9 mouse cellular contexts compared by ENCODE assay signal in genomic region chr11:105180471-105181091, GRCm38 (mm10). TPM values are rescaled to one million over a fixed set of nuclear protein-coding genes. Genes with fewer than 3 reads are reported as not detected.
DNase-seq lines count a peak whose midpoint lies in the region; ATAC-seq and TF ChIP-seq lines count a peak whose summit lies in the region.
"Had no signal": no experiment of that assay in that cellular context is flagged by ENCODE, and none has a peak within 500 bp of the region (broad histone marks: within the 10 kb centered on the region; RNA-seq: fewer than 3 reads in every experiment).

No protein-coding gene starts in this region.

- H3K9ac ChIP-seq in MEL (ENCODE audit: control insufficient read depth, low read depth, low read length, poor library complexity, severe bottlenecking) = peak overlapping the region; percentile 85
- H3K9ac ChIP-seq in forebrain, embryonic 13.5 days = peak overlapping the region; percentile 99
- H3K9ac ChIP-seq in lung, postnatal 0 days (replicated peaks; ENCODE audit: low read depth) = peak overlapping the region; percentile 99

- intact Hi-C loops in heart, postnatal 10 days (cut with DNase I) = no loop called here

- WGBS in forebrain, embryonic 13.5 days = under 1% methylated on average over 35 of the region's 35 CpGs
- WGBS in lung, postnatal 0 days = 2% methylated on average over 28 of the region's 35 CpGs

- TF ChIP-seq EP300 in MEL (IDR thresholded peaks at IDR 0.05; ENCODE audit: low read depth in 1 of 2, low read length in 2 of 2) = no peak
- 0 out of 2 replicates have a peak, but pooled peaks have one; percentile 13 for TF ChIP-seq EP300 in lung, postnatal 0 days (IDR thresholded peaks at IDR 0.05)

- H3K27ac ChIP-seq in MEL (ENCODE audit: control insufficient read depth, low read depth, low read length) = peak overlapping the region; percentile 46
- peak overlapping the region; percentile 93 for H3K27ac ChIP-seq in forebrain, embryonic 13.5 days
- peak overlapping the region; percentile 97 for H3K27ac ChIP-seq in lung, postnatal 0 days (ENCODE audit: low read length)

- TF ChIP-seq POLR2A in MEL (IDR thresholded peaks at IDR 0.05; ENCODE audit: control insufficient read depth in 1 of 2, insufficient read depth in 1 of 2, low read depth in 1 of 2, low read length in 2 of 2, poor library complexity in 1 of 2) = no peak

- no peak for TF ChIP-seq CTCF in MEL (IDR thresholded peaks at IDR 0.05 in 2 of 3, conservative IDR thresholded peaks at IDR 0.05 in 1 of 3; ENCODE audit: control insufficient read depth in 1 of 3, insufficient read depth in 1 of 3, low read depth in 2 of 3, low read length in 3 of 3, poor library complexity in 1 of 3, severe bottlenecking in 1 of 3)
- no peak for TF ChIP-seq CTCF in lung, postnatal 0 days (IDR thresholded peaks at IDR 0.05)

- peaks cover 45% of the 10 kb centered on the region for H3K79me2 ChIP-seq in MEL (ENCODE audit: control insufficient read depth, insufficient read depth, low read length, poor library complexity)

- no peak; the same call in none of the 2 replicates for ATAC-seq in forebrain, embryonic 13.5 days
- peak; percentile 7 for ATAC-seq in lung, postnatal 0 days

- DNase-seq in MEL (ENCODE audit: low read depth, low spot score) = peak; percentile 77
- DNase-seq in c-Kit-positive CD71-positive TER-119-positive erythroid progenitor cells, embryonic 14.5 days (ENCODE audit: low spot score) = peak; percentile 45
- peak; percentile 54 to 60 for DNase-seq in heart, postnatal 10 days
- peak; percentile 54 to 67 for DNase-seq in kidney, postnatal 4 days
- DNase-seq in lung, postnatal 0 days (ENCODE audit: low spot score) = peak; percentile 46
- peak; percentile 24 for DNase-seq in ovary, postnatal 10 days (ENCODE audit: low spot score)
- DNase-seq in thymus, postnatal 36 days = peak; percentile 69 to 79

- H3K9me3 ChIP-seq in MEL (replicated peaks; ENCODE audit: insufficient read depth, low read length) = no peaks in the 10 kb centered on the region
- H3K9me3 ChIP-seq in forebrain, embryonic 13.5 days (replicated peaks) = no peaks in the 10 kb centered on the region
- no peaks in the 10 kb centered on the region for H3K9me3 ChIP-seq in lung, postnatal 0 days (ENCODE audit: low read length)

- H3K4me3 ChIP-seq in MEL (ENCODE audit: control insufficient read depth in 1 of 2, insufficient read depth in 1 of 2, low read depth in 2 of 2, low read length in 2 of 2) = peak overlapping the region; percentile 82 to 88
- H3K4me3 ChIP-seq in forebrain, embryonic 13.5 days = peak overlapping the region; percentile 93
- peak overlapping the region; percentile 75 for H3K4me3 ChIP-seq in lung, postnatal 0 days (ENCODE audit: low read depth, low read length)

- H3K36me3 ChIP-seq in MEL (ENCODE audit: control insufficient read depth in 1 of 2, insufficient read depth in 2 of 2, low read length in 2 of 2) = peaks cover 11 to 32% of the 10 kb centered on the region in 2 experiments
- H3K36me3 ChIP-seq in forebrain, embryonic 13.5 days (ENCODE audit: poor library complexity, severe bottlenecking) = peaks cover 25% of the 10 kb centered on the region
- 0 out of 2 replicates have a peak, but pooled peaks cover 5% of the 10 kb centered on the region for H3K36me3 ChIP-seq in lung, postnatal 0 days (ENCODE audit: insufficient read depth, low read length)

- H3K4me1 ChIP-seq in MEL (ENCODE audit: control insufficient read depth in 1 of 2, insufficient read depth in 2 of 2, low read length in 2 of 2) = peaks cover 13 to 14% of the 10 kb centered on the region in 2 experiments
- H3K4me1 ChIP-seq in forebrain, embryonic 13.5 days = peaks cover 22% of the 10 kb centered on the region
- H3K4me1 ChIP-seq in lung, postnatal 0 days (ENCODE audit: insufficient read depth, low read depth, low read length) = peaks cover 16% of the 10 kb centered on the region; the same call in 1 of the 2 replicates

- TF ChIP-seq RAD21 in MEL (IDR thresholded peaks at IDR 0.05; ENCODE audit: low read depth, low read length) = no peak

- peak overlapping the region; percentile 77 for H3K4me2 ChIP-seq in forebrain, embryonic 13.5 days
- H3K4me2 ChIP-seq in lung, postnatal 0 days (replicated peaks; ENCODE audit: low read depth, low read length) = peak overlapping the region; percentile 87

- no peaks in the 10 kb centered on the region for H3K27me3 ChIP-seq in MEL (ENCODE audit: control insufficient read depth in 1 of 2, insufficient read depth in 2 of 2, low read length in 2 of 2)
- no peaks in the 10 kb centered on the region for H3K27me3 ChIP-seq in forebrain, embryonic 13.5 days
- H3K27me3 ChIP-seq in lung, postnatal 0 days (replicated peaks; ENCODE audit: insufficient read depth, low read length) = no peaks in the 10 kb centered on the region

TF ChIP-seq in MEL, 35 proteins besides CTCF, POLR2A, EP300 and RAD21:
- TF ChIP-seq TCF12 (IDR thresholded peaks at IDR 0.05; ENCODE audit: low read depth, low read length) (no peak), CHD1 (IDR thresholded peaks at IDR 0.05; ENCODE audit: low read depth, low read length) (0 out of 2 replicates have a peak, but pooled peaks have one; percentile 52), SIN3A (IDR thresholded peaks at IDR 0.05; ENCODE audit: low read length) (peak; percentile 9; the same call in 1 of the 2 replicates), ETS1 (IDR thresholded peaks at IDR 0.05; ENCODE audit: low read depth, low read length) (no peak), MAX (IDR thresholded peaks at IDR 0.05; ENCODE audit: low read length) (peak; percentile 29; the same call in 1 of the 2 replicates), RCOR1 (IDR thresholded peaks at IDR 0.05; ENCODE audit: low read depth, low read length) (no peak)

RNA-seq across cellular contexts. Expression of gene Tlk2, which starts 2.0 kb away (rescaled TPM):
- 52.7 and 60.9 TPM in 2 replicates for total RNA-seq in MEL (2012; rRNA removed)
- 10 to 100 TPM in 1 of 2 experiments, not detected in 1; 46.5 TPM for polyA plus RNA-seq in MEL (2012; ENCODE audit: insufficient read depth in 1 of 2, insufficient read length in 2 of 2, low read depth in 1 of 2, low replicate concordance in 2 of 2, missing spikeins in 1 of 2)
- 19.3 and 21.0 TPM in 2 replicates for polyA plus RNA-seq in forebrain, embryonic 13.5 days (2015; fragmentation: Nextera tagmentation; extraction: Ambion mirVana)
- total RNA-seq in heart, postnatal 10 days (2021) = 10 to 100 TPM; 47.9 to 50.7 TPM
- 14.4 and 14.8 TPM in 2 replicates for polyA plus RNA-seq in lung, postnatal 0 days (2015; fragmentation: Nextera tagmentation; extraction: Ambion mirVana)

RNA-seq across cellular contexts. Expression of gene Gm10842, which starts 33.9 kb away (rescaled TPM):
- total RNA-seq in MEL (2012; rRNA removed) = not detected in 2 replicates
- polyA plus RNA-seq in MEL (2012; ENCODE audit: insufficient read depth in 1 of 2, insufficient read length in 2 of 2, low read depth in 1 of 2, low replicate concordance in 2 of 2, missing spikeins in 1 of 2) = not detected
- not detected in 2 replicates for polyA plus RNA-seq in forebrain, embryonic 13.5 days (2015; fragmentation: Nextera tagmentation; extraction: Ambion mirVana)
- total RNA-seq in heart, postnatal 10 days (2021) = not detected
- not detected in 2 replicates for polyA plus RNA-seq in lung, postnatal 0 days (2015; fragmentation: Nextera tagmentation; extraction: Ambion mirVana)
- total RNA-seq: heart, postnatal 36 days had no signal

RNA-seq across cellular contexts. Expression of gene Mettl2, which starts 54.4 kb away (rescaled TPM):
- 53.5 and 59.9 TPM in 2 replicates for total RNA-seq in MEL (2012; rRNA removed)
- polyA plus RNA-seq in MEL (2012; ENCODE audit: insufficient read depth in 1 of 2, insufficient read length in 2 of 2, low read depth in 1 of 2, low replicate concordance in 2 of 2, missing spikeins in 1 of 2) = 10 to 100 TPM in 1 of 2 experiments, not detected in 1; 61.7 TPM
- polyA plus RNA-seq in forebrain, embryonic 13.5 days (2015; fragmentation: Nextera tagmentation; extraction: Ambion mirVana) = 31.9 and 32.7 TPM in 2 replicates
- total RNA-seq in heart, postnatal 10 days (2021) = 10 to 100 TPM; 13.6 to 14.3 TPM
- polyA plus RNA-seq in lung, postnatal 0 days (2015; fragmentation: Nextera tagmentation; extraction: Ambion mirVana) = 14.9 and 16.2 TPM in 2 replicates

Comparison
In these comparisons a context has a peak if more than half of its experiments do, and no peak if none do; other contexts are left out.
1. DNase-seq: peak in every context shown above with its lines; median percentile 77 in MEL; 74 in thymus, postnatal 36 days; 60 in kidney, postnatal 4 days; 57 in heart, postnatal 10 days; 46 in lung, postnatal 0 days; 45 in c-Kit-positive CD71-positive TER-119-positive erythroid progenitor cells, embryonic 14.5 days; 24 in ovary, postnatal 10 days.
2. H3K27ac ChIP-seq: peak in every context shown above with its lines; median percentile 97 in lung, postnatal 0 days; 93 in forebrain, embryonic 13.5 days; 46 in MEL.